Mouse (Mus musculus) cerebellum, postnatal 25 days (tissue): ENCODE measurements around the gene Gm17359.

ENCODE experiments used
- DNase-seq, 2 experiments: peaks; one replicate each; pipeline ENCODE4 v3.0.0; 2021; ENCODE audit warnings: mixed read lengths in 2 of 2

Gm17359 gene

DNA sequence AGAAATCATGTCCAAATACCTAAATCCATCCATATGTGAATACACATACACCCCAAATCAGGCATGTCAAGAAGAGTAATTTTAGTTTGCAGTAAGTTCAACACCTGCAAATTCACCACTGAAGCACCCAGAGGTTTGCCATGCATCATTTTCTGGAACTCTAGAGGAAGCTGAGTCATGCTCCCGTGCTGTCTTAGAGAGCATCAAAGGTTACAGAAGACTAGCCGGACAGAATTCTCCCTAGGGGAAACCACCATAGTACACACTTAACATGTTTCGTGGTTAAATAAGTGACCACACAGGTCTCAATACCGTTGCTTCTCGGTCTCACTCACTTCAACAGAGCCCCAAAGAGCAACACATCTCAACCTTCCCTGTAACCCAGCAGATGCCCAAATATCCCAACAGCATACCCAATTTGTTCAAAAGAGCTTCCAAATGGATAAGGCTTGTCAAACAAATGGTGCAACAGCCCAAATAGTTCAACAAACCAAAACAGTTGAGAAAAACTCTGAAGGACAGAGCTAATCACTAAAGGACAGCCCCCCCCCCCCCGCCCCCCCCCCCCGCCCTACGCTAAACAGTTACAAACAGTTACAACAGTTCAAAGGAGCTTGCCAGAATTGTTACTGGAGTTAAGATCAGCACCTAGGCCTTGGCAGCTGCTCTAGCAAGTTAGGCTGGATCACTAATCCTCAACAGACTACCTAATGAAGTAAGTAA is at the start of gene Gm17359:
Gm17359 (plus strand) TSS at position 618 of the 723 bp plus-strand sequence.
- no peak for DNase-seq

DNA sequence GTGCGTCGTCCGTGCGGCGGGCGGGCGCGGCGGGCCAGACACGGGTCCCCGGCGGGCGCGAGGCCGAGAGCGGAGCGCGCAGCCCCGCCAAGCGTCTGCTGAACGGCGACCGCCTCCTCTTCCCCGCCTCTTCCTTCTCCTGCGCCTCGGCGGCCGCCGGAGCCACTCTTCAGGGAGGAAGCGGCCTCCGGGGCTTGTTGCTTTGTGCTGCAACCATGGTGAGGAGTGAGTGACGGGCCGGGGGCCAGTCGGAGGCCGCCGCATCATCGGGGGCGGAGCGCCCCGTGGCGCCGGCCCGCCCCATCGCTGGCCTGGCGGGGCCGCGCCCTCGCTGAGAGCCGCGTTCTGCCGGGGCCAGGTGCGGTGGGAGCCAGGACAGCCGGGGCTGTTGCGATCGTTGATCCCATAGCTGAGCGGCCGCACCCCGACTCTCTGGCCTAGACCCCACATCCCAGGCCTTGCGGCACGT is 49.3 kb upstream of the Gm17359 start:
- DNase-seq = peak; percentile 97

GRCm38 (mm10) chr3:79287699-79288458 is 48.6 kb upstream of the Gm17359 start:
- DNase-seq = no peak

DNA sequence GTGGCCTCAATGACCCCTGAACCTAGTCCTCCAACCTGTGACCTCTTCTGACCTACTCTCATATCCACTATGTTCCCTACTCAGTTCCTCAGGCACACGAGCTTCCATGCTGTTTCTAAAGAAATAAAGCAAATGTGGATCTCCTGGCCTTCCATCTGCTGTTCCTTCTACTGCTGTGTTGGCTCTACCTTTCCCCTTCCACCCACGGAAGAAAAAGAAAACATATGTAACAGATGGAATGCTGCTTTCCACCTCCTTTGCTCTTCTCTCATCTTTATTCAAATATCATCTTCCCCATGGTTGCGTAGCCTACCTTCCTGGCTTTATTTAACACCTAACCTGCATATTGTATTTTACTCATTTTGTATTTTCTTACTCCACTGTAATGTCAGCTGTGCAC is 47.4 kb upstream of the Gm17359 start:
- DNase-seq = no peak

DNA sequence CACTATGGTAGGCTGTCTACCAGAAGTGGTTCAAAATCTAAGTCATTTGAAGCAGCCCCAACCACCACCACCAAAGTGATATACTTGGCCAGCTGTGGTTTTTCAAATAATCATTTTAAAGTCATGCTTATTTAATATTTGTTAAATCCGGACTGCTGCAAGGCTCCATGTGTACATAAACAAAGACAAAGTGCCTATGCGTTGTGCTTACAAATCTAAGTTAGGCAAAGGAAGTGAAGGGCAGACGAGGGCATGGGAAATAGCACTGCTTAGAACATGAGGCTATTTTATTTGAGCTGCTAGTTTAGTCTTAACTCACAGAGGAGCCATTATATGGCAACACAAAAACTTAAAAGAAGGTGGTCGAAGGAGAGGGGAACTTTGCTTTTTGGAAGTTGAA is 43.4 kb upstream of the Gm17359 start:
- no peak for DNase-seq

GRCm38 (mm10) chr3:79294701-79295100 is 41.8 kb upstream of the Gm17359 start:
- no peak for DNase-seq

- no peak for DNase-seq
These were observed 40.4 kb upstream of the Gm17359 start for GRCm38 (mm10) chr3:79296049-79296448.

- DNase-seq = no peak
These were observed 39.9 kb upstream of the Gm17359 start for GRCm38 (mm10) chr3:79296586-79296985.

DNA sequence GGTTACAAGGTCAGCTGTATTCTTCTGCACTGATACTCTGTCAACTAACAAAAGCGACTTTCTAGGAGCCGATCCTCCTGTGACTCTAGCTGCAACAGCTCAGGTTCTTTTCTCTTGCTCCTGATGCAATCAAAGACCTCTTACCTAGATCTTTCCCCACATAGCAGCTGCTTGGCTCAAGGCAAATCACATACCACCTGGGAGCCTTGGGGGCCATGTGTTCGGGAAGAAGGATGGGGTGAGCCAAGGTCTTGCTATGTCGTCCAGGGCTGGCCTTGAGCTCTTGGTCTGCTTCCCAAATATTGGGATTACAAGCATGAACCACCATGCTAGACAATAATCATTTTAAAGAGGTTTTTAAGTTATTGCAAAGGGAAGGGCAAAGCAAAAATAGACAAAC is 39.2 kb upstream of the Gm17359 start:
- no peak for DNase-seq

DNA sequence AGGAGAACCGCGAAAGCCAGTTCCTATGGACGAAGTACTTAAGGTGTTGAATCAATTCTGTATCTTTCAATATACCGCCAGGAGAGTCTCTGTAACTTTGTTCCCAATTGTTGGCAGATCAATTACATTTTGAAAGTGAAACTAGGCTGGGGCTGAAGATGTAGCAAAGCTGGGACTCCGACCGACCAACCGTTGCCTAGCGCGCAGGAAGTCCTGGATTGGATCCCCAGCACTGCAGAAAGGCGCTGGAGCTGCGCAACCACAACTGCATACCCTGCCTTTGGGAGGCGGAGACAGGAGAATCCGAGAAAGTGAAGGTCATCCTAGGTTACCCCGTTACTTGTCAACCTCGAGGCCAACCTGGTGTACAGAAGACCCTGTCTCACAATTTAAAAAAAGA is 37.1 kb upstream of the Gm17359 start:
- no peak for DNase-seq

- no peak for DNase-seq
These were observed 27.9 kb upstream of the Gm17359 start for GRCm38 (mm10) chr3:79308605-79309004.

DNA sequence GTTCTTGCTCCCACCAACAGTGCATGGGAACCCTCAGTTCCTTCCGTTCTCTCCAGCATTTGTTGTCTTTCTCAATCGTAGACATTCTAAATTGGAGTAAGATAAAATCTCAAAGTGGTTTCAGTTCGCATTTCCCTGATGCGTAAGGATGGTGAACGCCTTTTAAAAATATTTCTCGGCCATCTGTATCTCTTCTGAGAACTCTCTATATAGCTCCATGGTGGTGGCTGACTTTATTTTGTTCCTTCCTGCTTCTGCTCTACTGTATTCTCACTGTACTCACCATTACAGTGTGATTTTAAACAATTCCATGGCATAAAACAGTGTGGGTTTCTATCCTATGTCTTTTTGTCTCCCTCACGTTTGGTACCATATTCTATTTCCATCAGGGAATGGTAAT is 26.3 kb upstream of the Gm17359 start:
- DNase-seq = no peak

DNA sequence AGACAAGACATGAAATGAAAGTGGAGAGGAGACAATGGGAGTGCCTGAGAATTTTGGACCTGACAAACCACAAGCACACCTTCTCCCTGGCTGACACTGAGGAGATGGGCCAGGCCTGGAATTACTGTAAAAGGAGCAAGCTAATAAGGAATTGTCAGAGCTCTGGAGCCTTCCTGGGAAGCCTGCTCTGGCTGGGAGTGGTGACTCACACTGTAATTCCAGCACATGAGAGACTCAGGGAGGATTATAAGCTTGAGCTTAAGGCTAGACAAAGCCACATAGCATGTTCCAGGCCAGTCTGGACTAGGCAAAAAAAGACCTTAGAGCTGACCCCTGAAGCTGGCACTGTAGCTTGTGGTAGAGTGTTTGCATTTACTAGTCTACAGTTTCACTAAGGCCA is 24.6 kb upstream of the Gm17359 start:
- no peak for DNase-seq

DNA sequence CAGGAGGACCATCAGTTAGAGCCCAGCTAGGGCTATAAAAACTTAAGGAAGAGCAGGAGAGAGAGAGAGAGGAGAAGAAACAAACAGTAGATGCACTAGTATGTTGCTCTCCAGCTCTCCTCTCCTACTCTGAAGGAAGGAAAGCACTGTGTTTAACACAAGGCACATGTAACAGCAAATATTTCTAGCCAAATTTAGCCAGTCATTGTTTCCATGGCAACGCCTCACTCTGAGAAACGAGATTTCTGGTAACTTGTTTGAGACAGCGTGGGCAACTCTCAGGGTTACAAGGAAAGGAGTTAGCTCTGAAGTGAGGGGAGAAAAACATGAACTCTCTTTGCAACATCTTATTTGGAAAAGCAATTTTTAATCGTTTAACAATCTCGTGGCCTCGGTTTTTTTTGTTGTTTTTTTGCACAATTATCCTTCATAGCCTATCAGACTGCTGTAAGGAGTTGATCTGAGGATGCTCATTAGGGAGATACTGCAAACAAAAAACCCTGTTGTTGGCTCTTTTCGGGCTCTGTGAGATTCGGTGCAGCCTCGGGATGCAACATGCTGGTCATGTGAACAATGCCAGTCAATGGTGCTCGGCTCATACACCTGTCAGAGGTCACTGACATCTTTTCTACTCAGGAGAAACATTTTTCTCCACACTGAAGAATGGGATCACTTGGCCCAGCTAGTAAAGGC is 22.3 kb upstream of the Gm17359 start:
- no peak for DNase-seq

DNA sequence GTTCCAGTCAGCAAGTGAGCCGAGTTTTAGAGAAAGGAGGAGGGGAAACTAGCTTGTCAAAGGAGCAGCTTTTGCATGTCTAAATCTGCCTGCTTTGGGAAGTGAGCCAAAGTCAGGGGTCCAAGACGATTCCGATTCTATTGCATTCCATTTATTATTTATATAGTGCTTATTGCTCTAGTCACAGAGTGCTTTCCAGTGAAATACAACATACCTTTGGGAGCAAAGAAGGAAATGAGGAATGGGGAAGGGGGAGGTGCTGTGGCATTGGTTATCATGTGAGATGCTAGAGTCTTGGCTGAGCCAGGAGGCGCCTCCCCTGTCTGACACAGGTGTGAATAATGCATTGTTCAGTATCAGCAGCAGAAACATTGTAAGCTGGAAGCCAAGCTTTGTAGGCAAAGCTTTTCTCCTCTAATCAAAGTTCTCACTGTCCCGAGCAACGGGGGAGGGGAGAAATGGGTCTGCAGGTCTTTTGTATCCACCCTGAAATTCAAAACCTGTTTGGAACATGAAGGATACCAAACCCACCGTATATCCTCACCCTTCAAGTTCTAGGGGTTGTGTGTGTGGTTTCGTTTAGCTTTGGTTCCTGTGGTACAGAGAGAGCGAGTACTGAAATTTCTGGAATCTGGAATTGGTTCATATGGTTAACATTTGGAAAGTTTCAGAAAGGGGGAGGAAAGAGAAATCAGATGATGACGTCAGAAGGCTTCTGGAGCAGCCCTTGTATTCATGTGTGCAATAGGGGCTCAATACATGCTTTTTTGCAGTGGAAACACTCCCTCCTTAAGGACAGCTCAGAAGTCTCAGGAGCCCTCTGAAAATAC is 11.5 kb upstream of the Gm17359 start:
- no peak for DNase-seq

DNA sequence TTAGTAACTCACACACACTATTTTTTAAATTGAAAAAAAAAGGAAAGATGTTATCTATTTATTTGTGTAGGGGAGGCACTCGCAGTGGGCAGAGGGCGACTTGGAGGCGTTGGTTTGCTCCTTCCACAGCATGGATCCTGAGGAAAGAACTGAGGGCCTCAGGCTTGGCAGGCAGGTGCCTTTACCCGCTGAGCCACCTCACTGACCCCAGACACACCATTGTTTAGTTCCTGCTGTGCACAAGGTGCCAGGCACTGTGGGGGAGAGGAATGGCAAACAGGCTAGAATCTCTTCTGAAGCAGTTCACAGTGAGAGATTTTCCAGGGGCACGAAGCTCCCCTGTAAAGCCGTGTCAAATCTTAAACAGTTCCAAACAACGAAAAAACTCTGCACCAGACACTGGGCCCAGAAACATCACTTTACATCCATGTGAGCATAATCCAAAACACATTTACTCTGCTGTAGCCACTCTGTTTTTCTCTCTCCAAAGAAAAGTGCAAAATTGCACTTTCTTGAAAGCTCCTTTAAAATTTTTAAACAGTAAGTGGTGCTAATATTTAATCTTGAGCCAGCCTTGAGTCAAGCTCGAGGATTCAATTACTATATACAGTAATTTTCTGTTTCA is 6.7 kb upstream of the Gm17359 start:
- DNase-seq = no peak

DNA sequence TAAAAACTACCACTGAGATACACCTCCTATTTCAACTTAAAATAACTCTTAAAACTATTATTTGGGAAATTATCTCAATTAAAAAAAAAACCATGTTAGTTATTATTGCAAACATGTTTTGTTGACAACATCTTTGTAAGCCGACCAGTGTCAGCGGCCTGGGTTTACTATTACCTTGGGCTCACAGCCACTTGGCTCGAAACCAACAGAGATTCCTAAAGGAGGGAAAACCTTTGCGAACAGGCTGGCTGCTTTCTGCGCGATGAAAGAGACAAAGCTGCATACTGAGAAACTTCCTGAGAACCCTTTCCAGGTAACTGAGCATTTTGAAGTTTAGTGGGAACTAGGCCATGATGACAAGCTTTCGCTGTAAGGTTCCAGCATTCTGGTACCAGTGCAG is 3.4 kb upstream of the Gm17359 start:
- peak in 1 of 2 experiments; percentile 24 for DNase-seq

DNA sequence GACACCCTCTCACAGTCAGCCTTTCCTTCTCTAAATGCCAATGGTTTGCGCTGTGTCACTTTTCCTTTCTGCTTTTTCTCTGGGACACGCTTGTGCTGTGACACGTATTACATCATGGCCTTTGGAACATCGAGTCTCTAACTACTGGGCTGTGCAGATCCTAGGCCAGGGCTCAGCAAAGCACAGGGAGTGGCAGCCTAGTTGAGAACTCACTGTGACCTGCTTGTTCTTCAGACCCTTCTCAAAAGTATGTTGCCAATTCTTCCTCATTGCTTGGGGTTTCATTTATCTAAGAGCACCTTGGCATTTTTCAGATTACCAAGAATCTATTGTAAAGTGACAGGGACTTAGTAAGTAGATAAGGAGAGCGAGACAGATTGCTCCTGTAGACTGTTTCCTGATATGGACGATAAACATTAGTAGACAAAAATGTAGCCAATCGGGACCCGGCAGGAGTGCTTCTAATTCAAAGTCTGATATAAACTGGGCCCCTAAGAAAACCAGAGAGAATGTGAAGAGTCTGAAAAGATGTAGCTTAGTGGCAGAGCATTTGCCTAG is 2.7 kb upstream of the Gm17359 start:
- DNase-seq = no peak

DNA sequence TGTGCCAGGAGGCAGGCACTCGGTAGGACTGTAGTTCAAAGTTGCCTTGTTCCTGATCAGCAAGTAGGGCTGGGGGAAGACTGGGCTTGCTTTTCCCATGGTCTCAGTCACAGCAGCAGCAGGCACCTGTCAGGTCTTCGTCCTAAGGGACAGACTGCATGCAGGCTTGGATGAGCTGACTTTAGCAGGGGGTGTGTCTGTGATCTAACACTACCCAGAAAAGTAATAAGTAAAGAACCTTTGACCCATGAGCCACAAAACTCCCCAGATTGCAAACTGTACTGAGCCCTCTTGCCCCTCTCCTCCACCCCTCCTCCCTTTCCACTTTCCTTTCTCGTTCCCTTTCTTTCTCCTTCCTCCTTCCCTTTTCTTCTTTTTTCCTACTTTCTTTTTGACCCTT is 4.3 kb downstream of the Gm17359 start:
- no peak for DNase-seq

DNA sequence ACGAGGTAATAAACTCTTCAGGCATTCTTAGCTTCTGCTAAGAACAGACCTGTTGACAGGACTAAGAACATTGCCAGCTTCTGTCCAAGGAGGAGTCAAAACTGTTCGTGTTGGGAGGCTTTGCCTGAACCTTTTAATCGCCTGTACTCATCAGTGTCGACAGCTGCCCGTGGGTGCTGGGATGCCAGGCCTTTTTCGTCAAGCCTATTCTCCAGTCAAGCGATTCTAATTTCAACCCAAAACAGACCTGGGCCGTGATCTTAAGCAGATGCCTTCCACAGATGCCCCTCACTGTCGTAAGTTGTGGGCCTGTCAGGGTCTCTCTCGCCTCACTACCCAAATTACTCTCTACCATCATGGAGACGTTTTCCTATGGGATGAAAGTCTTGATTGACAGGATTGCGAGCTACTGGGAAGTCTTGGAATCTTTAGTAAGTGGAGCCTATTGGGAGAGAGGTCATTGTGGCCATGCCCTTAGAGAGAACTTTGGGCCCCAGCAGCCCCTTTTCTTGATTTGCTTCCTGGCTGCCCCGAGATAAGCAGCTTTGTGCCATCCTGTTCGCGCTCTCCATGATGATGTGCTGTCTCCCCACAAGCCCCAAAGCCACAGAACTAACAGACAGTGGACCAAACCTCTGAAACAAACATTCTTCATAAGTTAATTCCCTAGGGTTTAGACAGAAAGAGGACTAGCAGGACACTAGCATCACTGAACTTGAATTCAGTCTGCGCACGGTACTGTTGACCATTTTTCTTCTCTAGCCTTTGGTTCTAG is 6.7 kb downstream of the Gm17359 start:
- DNase-seq = no peak

GRCm38 (mm10) chr3:79349311-79349710 is 12.8 kb downstream of the Gm17359 start:
- DNase-seq = no peak
